Mouse (Mus musculus) liver (tissue): ENCODE data around the gene Olfr1507.

Source experiments
- DNase-seq: peaks from one replicate; pipeline ENCODE4 v3.0.0-alpha.2; 2020; ENCODE audit warnings: mixed read lengths

Olfr1507 gene

GRCm38 (mm10) chr14:52495516-52495915 lies at the start of gene Olfr1507:
Olfr1507 (minus strand) TSS chr14:52495749.
- DNase-seq: no peak

DNA sequence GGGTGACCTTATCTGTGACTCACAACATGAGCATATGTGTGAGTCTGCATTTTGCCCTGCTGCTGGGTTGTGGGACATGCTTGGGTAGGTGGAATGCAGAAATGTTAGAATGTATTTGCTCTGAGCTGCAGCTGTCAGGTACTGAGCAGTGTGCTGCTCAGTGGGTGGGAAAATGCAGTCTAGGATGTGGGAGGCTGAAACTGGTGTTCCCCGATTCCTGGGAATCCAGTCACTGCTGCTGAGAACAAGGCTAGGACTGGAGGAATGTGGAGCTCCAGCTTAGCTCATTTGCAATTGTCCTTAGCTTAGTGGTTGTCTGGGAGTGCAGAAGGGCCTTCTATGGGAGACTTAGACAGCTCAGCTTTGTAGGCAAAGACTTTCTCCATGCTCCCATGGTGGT lies 37.8 kb upstream of the Olfr1507 start:
- no peak for DNase-seq

GRCm38 (mm10) chr14:52524952-52525351 lies 29.4 kb upstream of the Olfr1507 start:
- DNase-seq: no peak

GRCm38 (mm10) chr14:52467395-52467794 lies 28.2 kb downstream of the Olfr1507 start, which contains the start of gene Olfr1508:
Olfr1508 (minus strand) TSS chr14:52467495.
- no peak for DNase-seq

DNA sequence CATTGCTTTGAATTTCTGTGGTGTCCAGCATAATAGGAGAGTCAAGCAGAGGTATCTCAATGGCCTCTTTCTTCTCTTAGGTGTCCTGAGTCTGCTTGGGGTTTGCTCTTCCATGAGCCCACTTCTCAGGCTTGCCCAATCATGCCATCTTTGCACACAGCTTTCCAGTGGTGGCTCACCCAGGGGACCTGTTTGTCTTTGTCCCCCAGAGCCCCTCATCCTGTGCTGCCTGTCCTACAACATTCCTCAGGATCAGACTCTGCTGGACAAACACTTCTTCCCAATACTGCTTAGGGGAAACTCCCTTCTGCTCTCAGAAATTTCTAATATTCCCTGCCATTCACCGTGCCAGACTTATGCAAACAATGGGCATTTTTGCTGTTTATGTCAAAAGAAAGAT lies 29.8 kb downstream of the Olfr1507 start:
- no peak for DNase-seq

GRCm38 (mm10) chr14:52461928-52462327 lies 33.6 kb downstream of the Olfr1507 start:
- DNase-seq: no peak

- DNase-seq: no peak
Measured at GRCm38 (mm10) chr14:52451138-52451537, 44.4 kb downstream of the Olfr1507 start.

GRCm38 (mm10) chr14:52442690-52443089 lies 52.9 kb downstream of the Olfr1507 start, which contains the start of gene Olfr1509:
Olfr1509 (plus strand) TSS chr14:52442990.
- no peak for DNase-seq
